Mouse (Mus musculus): Measurements from ENCODE around the gene Msi2. TPM values are rescaled to one million over a fixed set of nuclear protein-coding genes. Genes with fewer than 3 reads are reported as not detected.

Gene Msi2
- polyA plus RNA-seq, 1 experiment from 2014 or later, result 3.9 TPM

DNA sequence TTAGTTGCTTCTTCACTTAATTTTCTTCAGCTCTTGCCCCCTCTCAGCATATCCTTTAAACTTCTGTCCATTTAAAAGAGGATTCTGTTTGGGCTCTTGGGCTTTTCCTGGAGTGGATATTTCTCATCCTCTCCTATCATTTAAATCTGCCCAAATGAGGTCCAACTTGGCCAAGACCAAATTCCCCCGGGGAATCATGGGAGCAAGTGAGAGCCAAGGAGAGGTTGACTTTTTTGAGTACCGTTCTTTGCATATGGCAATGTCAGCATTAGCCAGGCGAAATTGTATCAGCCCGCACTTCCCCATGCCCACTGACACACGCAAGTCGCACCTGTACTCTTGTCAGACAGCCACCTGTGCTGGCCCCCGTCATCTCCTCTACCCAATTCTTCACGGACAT lies 386.6 kb downstream of the Msi2 start:
- no peak overlapping the region for H3K9ac ChIP-seq
- H3K27me3 ChIP-seq, result 0 out of 2 replicates have a peak, but pooled peaks cover 5% of the 10 kb centered on the region
- no peaks in the 10 kb centered on the region for H3K4me1 ChIP-seq (replicated peaks)
- H3K4me3 ChIP-seq (replicated peaks), result no peak overlapping the region
- no peak overlapping the region for H3K27ac ChIP-seq
- no peaks in the 10 kb centered on the region for H3K9me3 ChIP-seq (replicated peaks)
- no peak overlapping the region for H3K4me2 ChIP-seq
- 79% methylated on average over 8 of the region's 8 CpGs for WGBS (ENCODE audit: insufficient replicate concordance)
- H3K36me3 ChIP-seq, result no peaks in the 10 kb centered on the region
- DNase-seq (no peak), ATAC-seq (ENCODE audit: low read depth) (no peak)

DNA sequence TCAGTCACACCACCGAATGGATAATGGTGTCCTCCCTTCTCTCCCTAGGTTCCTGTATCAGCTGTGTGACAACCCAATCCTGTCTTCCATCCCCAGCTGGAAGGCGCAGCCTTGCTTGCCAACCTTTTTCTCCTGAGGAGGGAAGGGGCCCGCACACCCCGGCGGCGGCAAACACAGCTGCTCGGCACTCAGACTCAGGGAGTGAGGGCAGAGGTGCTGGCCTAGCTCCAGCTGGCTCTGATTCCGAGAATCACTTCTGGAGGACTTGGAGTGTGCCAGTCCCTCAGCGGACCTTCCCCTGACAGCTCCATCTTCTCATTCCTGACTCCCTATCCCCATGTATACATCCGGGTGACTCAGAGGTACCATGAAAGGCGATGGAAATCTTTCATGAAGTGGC lies 387.5 kb downstream of the Msi2 start:
- no peak overlapping the region for H3K27ac ChIP-seq
- no peak overlapping the region for H3K4me3 ChIP-seq (replicated peaks)
- H3K27me3 ChIP-seq, result 0 out of 2 replicates have a peak, but pooled peaks cover 8% of the 10 kb centered on the region
- no peaks in the 10 kb centered on the region for H3K36me3 ChIP-seq
- no peak for ATAC-seq (ENCODE audit: low read depth)
- WGBS (ENCODE audit: insufficient replicate concordance), result 52% methylated on average over 11 of the region's 11 CpGs
- DNase-seq, result no peak
- no peak overlapping the region for H3K9ac ChIP-seq
- H3K9me3 ChIP-seq (replicated peaks), result no peaks in the 10 kb centered on the region
- H3K4me2 ChIP-seq, result no peak overlapping the region
- H3K4me1 ChIP-seq (replicated peaks), result no peaks in the 10 kb centered on the region

DNA sequence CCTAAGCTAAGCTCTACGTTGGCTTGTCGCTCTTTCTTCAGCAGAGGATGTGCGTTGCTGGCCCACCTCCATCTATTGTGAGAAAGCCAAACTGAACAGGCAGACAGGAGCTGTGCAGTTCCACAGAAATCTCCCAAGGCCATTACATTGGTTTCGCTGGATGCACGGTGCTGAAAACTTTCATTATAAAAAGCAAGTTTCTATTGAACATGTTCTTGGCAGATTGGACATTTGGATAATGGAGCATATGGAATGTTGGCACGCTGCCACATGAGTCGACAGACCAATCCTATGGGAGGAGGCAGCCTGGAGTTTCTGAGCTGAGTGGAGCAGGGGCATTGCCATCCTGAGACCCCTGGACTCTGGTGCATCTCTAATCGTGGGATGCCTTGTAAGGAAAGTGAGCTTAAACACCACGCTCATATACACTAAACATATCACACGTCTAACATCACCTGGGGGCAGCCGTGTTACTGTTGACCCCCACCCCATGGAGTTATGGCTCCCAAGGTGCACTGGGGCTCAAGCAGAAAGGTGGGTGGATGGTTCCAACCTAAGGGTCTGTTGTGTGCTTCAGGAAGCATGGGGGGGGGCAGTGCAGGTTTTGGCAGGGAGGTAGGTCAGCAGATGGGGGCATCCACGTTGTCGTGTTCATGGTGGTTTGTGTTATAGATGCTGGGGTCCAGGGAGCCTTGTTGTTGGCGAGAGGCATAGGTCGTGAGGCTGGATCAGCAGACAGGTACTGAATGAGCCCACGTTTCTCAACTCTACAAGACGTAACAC lies 389.3 kb downstream of the Msi2 start:
- H3K9ac ChIP-seq, result no peak overlapping the region
- H3K4me3 ChIP-seq (replicated peaks), result no peak overlapping the region
- no peak overlapping the region for H3K4me2 ChIP-seq
- ATAC-seq (ENCODE audit: low read depth) (no peak), DNase-seq (no peak)
- H3K36me3 ChIP-seq, result no peaks in the 10 kb centered on the region
- no peaks in the 10 kb centered on the region for H3K9me3 ChIP-seq (replicated peaks)
- 0 out of 2 replicates have a peak, but pooled peaks cover 8% of the 10 kb centered on the region for H3K27me3 ChIP-seq
- 74% methylated on average over 17 of the region's 17 CpGs for WGBS (ENCODE audit: insufficient replicate concordance)
- H3K4me1 ChIP-seq (replicated peaks), result no peaks in the 10 kb centered on the region
- H3K27ac ChIP-seq, result no peak overlapping the region

DNA sequence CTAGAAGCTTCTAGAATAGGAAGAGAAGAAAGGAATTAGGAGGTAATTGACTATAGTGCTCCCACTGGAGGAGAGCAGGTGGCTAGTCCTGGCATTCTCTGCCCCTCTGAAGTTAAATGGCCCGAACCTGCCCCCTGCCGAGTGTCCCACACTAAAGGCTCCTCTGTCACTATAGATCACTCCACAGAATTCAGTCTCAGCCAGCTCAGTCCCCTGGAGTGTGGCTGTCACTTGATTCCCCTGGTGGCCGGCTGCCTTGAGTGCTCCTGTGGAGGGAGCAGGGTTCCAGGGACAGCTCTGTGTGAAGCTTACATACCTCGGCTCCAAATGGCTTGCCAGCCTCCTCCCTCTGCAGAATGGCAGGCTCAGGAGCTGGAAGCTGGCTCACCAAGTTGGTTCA lies 391.3 kb downstream of the Msi2 start:
- ATAC-seq (ENCODE audit: low read depth) (no peak), DNase-seq (no peak)
- WGBS (ENCODE audit: insufficient replicate concordance), result 21% methylated on average over 4 of the region's 4 CpGs
- no peak overlapping the region for H3K4me3 ChIP-seq (replicated peaks)
- H3K4me2 ChIP-seq, result no peak overlapping the region
- H3K36me3 ChIP-seq, result no peaks in the 10 kb centered on the region
- H3K9ac ChIP-seq, result no peak overlapping the region
- no peaks in the 10 kb centered on the region for H3K4me1 ChIP-seq (replicated peaks)
- H3K27ac ChIP-seq, result no peak overlapping the region
- H3K9me3 ChIP-seq (replicated peaks), result no peaks in the 10 kb centered on the region
- 0 out of 2 replicates have a peak, but pooled peaks cover 8% of the 10 kb centered on the region for H3K27me3 ChIP-seq

DNA sequence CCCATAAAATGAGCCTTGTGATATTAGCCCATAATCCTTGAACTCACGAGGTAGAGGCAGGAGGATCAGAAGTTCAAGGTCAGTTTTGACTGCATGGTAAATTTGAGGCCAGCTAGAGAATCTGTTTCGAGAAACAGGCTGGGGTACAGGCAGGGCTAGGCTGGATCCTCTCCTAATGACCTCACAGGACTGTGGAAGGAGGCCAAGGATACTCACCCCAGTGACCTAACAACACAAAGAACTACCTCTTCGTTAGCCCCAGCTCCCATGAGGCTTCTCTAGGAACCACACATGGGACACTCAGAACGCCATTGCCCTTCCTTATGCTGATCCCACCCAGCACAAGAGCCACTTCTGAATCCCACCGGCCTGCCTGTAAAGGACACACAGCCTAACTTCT lies 399.5 kb downstream of the Msi2 start:
- no peak overlapping the region for H3K4me3 ChIP-seq (replicated peaks)
- no peaks in the 10 kb centered on the region for H3K9me3 ChIP-seq (replicated peaks)
- DNase-seq (no peak), ATAC-seq (ENCODE audit: low read depth) (no peak)
- H3K4me1 ChIP-seq (replicated peaks), result peaks cover 7% of the 10 kb centered on the region
- H3K36me3 ChIP-seq, result no peaks in the 10 kb centered on the region
- no peak overlapping the region for H3K4me2 ChIP-seq
- H3K9ac ChIP-seq, result no peak overlapping the region
- H3K27me3 ChIP-seq, result no peaks in the 10 kb centered on the region
- no peak overlapping the region for H3K27ac ChIP-seq
- WGBS (ENCODE audit: insufficient replicate concordance), result 65% methylated on average over 5 of the region's 5 CpGs

DNA sequence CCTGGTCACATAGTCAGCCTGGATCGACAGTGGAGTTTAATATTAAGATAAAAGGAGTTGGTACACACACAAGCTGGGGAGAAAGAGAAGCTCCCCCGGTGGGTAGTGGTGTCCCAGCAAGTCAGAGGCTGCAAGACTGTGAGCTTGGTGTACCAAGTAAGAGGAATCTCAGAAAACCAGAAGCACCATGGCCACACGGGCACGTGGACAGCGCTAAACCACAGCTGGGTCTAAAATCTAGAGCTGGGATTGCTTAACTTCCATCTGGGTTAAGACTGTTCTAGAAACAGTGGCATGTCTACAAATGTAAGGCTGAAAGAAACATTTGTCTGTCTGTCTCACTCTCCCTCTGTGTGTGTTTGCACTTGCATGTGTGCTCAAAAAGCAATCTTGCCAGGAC lies 402.9 kb downstream of the Msi2 start:
- DNase-seq (no peak), ATAC-seq (ENCODE audit: low read depth) (no peak)
- peaks cover 17% of the 10 kb centered on the region for H3K4me1 ChIP-seq (replicated peaks)
- H3K9ac ChIP-seq, result no peak overlapping the region
- no peaks in the 10 kb centered on the region for H3K9me3 ChIP-seq (replicated peaks)
- H3K27ac ChIP-seq, result no peak overlapping the region
- H3K36me3 ChIP-seq, result no peaks in the 10 kb centered on the region
- H3K4me3 ChIP-seq (replicated peaks), result no peak overlapping the region
- H3K27me3 ChIP-seq, result no peaks in the 10 kb centered on the region
- H3K4me2 ChIP-seq, result no peak overlapping the region
- WGBS (ENCODE audit: insufficient replicate concordance), result 40% methylated on average over 5 of the region's 5 CpGs

DNA sequence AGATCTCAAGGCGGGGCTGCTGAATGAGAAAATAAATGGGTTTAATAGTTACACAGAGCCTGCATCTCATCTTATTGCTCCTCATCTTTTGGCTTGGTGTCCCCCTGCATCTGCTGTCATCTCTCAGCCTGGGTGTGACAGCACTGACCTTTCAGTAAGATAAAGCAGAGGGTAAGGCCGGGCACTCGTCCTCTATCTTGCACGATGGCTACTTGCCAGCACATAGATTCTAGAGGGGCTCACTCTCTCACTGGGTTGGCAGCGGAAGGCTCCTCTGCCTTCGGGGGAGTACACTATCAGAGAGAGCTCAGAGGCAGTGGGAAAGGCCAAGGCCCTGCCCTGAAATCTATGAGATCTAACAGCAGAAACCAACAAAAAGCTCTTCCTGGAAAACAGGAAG lies 403.8 kb downstream of the Msi2 start:
- WGBS (ENCODE audit: insufficient replicate concordance), result 23% methylated on average over 6 of the region's 6 CpGs
- H3K27me3 ChIP-seq, result 0 out of 2 replicates have a peak, but pooled peaks cover 7% of the 10 kb centered on the region
- H3K4me1 ChIP-seq (replicated peaks), result peaks cover 17% of the 10 kb centered on the region
- no peak overlapping the region for H3K4me3 ChIP-seq (replicated peaks)
- H3K4me2 ChIP-seq, result no peak overlapping the region
- ATAC-seq (ENCODE audit: low read depth) (no peak), DNase-seq (no peak)
- H3K9ac ChIP-seq, result no peak overlapping the region
- no peaks in the 10 kb centered on the region for H3K9me3 ChIP-seq (replicated peaks)
- H3K36me3 ChIP-seq, result no peaks in the 10 kb centered on the region
- H3K27ac ChIP-seq, result no peak overlapping the region

DNA sequence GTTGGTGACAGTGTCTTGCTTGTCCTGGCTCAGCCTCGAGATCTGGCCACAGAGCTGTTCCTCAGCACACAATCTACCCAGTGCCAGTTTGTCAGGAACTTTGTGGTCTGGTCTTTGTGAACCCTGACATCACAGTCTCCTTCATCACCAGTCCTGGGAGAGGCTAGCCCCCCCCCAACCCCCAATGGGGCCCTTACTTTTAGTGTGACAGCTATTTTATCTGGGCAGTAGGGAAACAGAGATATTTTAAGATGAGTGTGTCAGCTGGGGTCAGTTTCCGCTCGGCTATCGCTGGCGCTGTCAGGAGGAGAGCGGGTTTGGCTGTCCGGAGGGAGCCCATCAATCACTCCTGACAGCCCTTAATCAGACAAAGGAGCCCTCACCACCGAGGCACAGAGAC lies 404.8 kb downstream of the Msi2 start:
- H3K27ac ChIP-seq, result no peak overlapping the region
- 3% methylated on average over 8 of the region's 8 CpGs for WGBS (ENCODE audit: insufficient replicate concordance)
- DNase-seq, result no peak
- no peak overlapping the region for H3K9ac ChIP-seq
- no peak overlapping the region for H3K4me2 ChIP-seq
- H3K27me3 ChIP-seq, result 0 out of 2 replicates have a peak, but pooled peaks cover 7% of the 10 kb centered on the region
- H3K4me3 ChIP-seq (replicated peaks), result no peak overlapping the region
- H3K36me3 ChIP-seq, result no peaks in the 10 kb centered on the region
- H3K9me3 ChIP-seq (replicated peaks), result no peaks in the 10 kb centered on the region
- peaks cover 17% of the 10 kb centered on the region for H3K4me1 ChIP-seq (replicated peaks)
- peak; percentile 34; the same call in 1 of the 2 replicates for ATAC-seq (ENCODE audit: low read depth)

DNA sequence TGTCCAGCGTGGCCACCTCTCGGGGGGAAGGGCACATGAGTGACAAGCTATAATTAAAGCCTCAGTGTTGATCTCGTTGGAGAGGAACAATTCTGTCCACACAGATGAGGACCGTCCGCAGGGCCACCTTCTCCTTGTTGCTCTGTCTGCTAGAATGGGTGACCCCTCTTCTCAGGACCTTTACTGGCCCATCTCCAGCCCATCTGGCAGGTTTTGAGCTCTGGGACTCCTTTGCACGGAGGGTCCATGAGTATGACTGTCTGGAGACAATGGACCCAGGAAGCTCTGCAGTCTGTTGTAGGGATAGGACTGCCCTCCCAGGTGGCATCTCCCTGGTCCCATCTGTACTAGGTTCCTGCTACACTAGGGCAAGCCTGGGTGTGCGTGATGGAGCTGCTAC lies 406.7 kb downstream of the Msi2 start:
- DNase-seq, result no peak
- no peaks in the 10 kb centered on the region for H3K36me3 ChIP-seq
- 48% methylated on average over 7 of the region's 7 CpGs for WGBS (ENCODE audit: insufficient replicate concordance)
- ATAC-seq (ENCODE audit: low read depth), result no peak
- H3K9me3 ChIP-seq (replicated peaks), result no peaks in the 10 kb centered on the region
- H3K9ac ChIP-seq, result no peak overlapping the region
- 0 out of 2 replicates have a peak, but pooled peaks cover 7% of the 10 kb centered on the region for H3K27me3 ChIP-seq
- H3K4me3 ChIP-seq (replicated peaks), result no peak overlapping the region
- peaks cover 17% of the 10 kb centered on the region for H3K4me1 ChIP-seq (replicated peaks)
- H3K4me2 ChIP-seq, result no peak overlapping the region
- no peak overlapping the region for H3K27ac ChIP-seq

DNA sequence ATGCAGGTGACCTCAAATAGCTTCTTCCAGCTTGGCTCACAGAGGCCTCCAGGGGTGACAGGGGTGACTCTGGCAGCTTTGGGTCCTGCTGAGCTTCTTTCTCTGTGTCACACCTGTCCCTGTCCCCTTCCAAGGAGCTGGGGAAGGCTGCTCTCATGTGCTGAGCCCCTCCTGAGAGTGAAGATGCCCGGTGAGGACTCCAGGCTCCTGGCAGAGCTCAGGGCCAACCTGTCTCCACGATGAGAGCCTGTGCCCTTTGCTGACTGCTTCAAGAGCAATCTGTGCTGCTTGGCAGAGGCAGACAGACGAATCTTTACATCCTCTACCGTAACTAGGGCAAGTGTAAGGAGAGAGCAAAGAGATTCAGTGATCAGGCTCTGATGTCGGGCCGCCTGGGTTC lies 407.5 kb downstream of the Msi2 start:
- no peak overlapping the region for H3K9ac ChIP-seq
- WGBS (ENCODE audit: insufficient replicate concordance), result 62% methylated on average over 6 of the region's 6 CpGs
- H3K4me1 ChIP-seq (replicated peaks), result peaks cover 23% of the 10 kb centered on the region
- no peaks in the 10 kb centered on the region for H3K9me3 ChIP-seq (replicated peaks)
- H3K27ac ChIP-seq, result no peak overlapping the region
- H3K4me3 ChIP-seq (replicated peaks), result no peak overlapping the region
- DNase-seq (no peak), ATAC-seq (ENCODE audit: low read depth) (no peak)
- no peak overlapping the region for H3K4me2 ChIP-seq
- no peaks in the 10 kb centered on the region for H3K36me3 ChIP-seq
- H3K27me3 ChIP-seq, result 0 out of 2 replicates have a peak, but pooled peaks cover 10% of the 10 kb centered on the region

DNA sequence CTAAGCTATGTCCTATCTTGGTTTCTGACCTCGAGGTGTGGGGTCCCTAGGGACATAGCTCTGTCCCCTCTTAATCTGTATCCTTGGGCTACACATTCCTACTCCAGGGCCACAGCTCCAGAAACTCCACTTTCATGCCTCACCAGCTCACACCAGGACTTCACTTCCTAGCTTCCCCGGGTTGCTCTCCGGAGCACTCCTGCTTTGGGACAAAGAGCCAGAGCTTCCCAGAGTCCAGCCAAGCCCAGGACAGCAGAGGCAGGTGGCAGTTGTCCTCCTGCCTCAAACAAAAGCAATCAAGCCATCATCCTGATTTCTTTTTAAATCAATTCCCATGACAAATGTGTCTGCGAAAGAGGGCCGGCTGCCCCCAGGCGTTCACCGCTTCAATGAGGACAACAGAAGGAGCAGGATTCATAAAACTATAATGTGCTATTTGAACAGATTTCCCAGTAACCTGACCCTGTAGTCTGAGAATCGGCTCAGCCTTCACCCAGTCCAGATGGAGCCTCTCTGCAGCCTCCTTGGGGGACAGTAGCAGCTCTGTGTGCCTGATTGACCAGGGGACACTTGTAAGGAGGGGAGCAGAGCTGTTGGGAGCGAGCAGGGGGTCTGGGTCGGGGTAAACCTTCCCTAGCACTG lies 409.1 kb downstream of the Msi2 start:
- H3K36me3 ChIP-seq, result no peaks in the 10 kb centered on the region
- H3K4me2 ChIP-seq, result no peak overlapping the region
- H3K27ac ChIP-seq, result no peak overlapping the region
- 0 out of 2 replicates have a peak, but pooled peaks cover 10% of the 10 kb centered on the region for H3K27me3 ChIP-seq
- peaks cover 18% of the 10 kb centered on the region for H3K4me1 ChIP-seq (replicated peaks)
- DNase-seq, result no peak
- no peak overlapping the region for H3K9ac ChIP-seq
- no peak overlapping the region for H3K4me3 ChIP-seq (replicated peaks)
- H3K9me3 ChIP-seq (replicated peaks), result no peaks in the 10 kb centered on the region
- no peak for ATAC-seq (ENCODE audit: low read depth)
- WGBS (ENCODE audit: insufficient replicate concordance), result 72% methylated on average over 10 of the region's 10 CpGs
